Mouse (Mus musculus) MEL (cell line): ENCODE measurements around the gene Gnaq.

ENCODE experiments used
- BHLHE40 ChIP-seq: IDR thresholded peaks from 2 replicates; pipeline ENCODE4 v1.6.1; 2012; ENCODE audit warnings: low read depth, mild to moderate bottlenecking, inconsistent platforms, low read length, improper control_type of control experiment, borderline replicate concordance
- CHD2 ChIP-seq: IDR thresholded peaks from 2 replicates; pipeline ENCODE4 v1.6.1; 2011; ENCODE audit warnings: low read length, improper control_type of control experiment
- CTCF ChIP-seq, 3 experiments: IDR thresholded peaks in 2 of 3; conservative IDR thresholded peaks in 1 of 3; 2 replicates each; pipeline ENCODE4 v1.5.1; 2011 to 2012; ENCODE audit warnings: low read length in 3 of 3, low read depth in 2 of 3, mild to moderate bottlenecking in 2 of 3, improper control_type of control experiment in 1 of 3, inconsistent platforms in 1 of 3, mixed read lengths in 1 of 3, moderate library complexity in 1 of 3; ENCODE audit not compliant: control insufficient read depth in 1 of 3, insufficient read depth in 1 of 3, poor library complexity in 1 of 3, severe bottlenecking in 1 of 3
- EP300 ChIP-seq, 2 experiments: IDR thresholded peaks; 2 replicates each; pipeline ENCODE4 v1.6.1; 2011; ENCODE audit warnings: improper control_type of control experiment in 2 of 2, low read length in 2 of 2, low read depth in 1 of 2, mild to moderate bottlenecking in 1 of 2
- GATA1 ChIP-seq: IDR thresholded peaks from 2 replicates; pipeline ENCODE4 v1.6.1; 2011; ENCODE audit warnings: low read depth, low read length, improper control_type of control experiment
- KAT2A ChIP-seq: conservative IDR thresholded peaks from 2 replicates; pipeline ENCODE4 v1.6.1; 2012; ENCODE audit warnings: low read depth, low read length, improper control_type of control experiment, inconsistent platforms
- MAFK ChIP-seq: IDR thresholded peaks from 2 replicates; pipeline ENCODE4 v1.6.1; 2011; ENCODE audit warnings: low read depth, mild to moderate bottlenecking, low read length, improper control_type of control experiment, borderline replicate concordance
- MEF2A ChIP-seq: IDR thresholded peaks from 2 replicates; pipeline ENCODE4 v1.6.1; 2014; ENCODE audit warnings: low read depth, mild to moderate bottlenecking, inconsistent platforms, low read length, improper control_type of control experiment; ENCODE audit not compliant: poor library complexity, insufficient replicate concordance, severe bottlenecking; ENCODE audit errors: extremely low read depth
- POLR2A ChIP-seq, 2 experiments: IDR thresholded peaks; 2 replicates each; pipeline ENCODE4 v1.6.1; 2011 to 2012; ENCODE audit warnings: low read length in 2 of 2, mild to moderate bottlenecking in 2 of 2, control low read depth in 1 of 2, improper control_type of control experiment in 1 of 2, low read depth in 1 of 2, moderate library complexity in 1 of 2; ENCODE audit not compliant: control insufficient read depth in 1 of 2, insufficient read depth in 1 of 2, poor library complexity in 1 of 2
- SIN3A ChIP-seq: IDR thresholded peaks from 2 replicates; pipeline ENCODE4 v1.6.1; 2012; ENCODE audit warnings: low read length, improper control_type of control experiment, inconsistent platforms
- ZC3H11A ChIP-seq: IDR thresholded peaks from 2 replicates; pipeline ENCODE4 v1.6.1; 2012; ENCODE audit warnings: low read depth, mild to moderate bottlenecking, inconsistent platforms, low read length, improper control_type of control experiment

- TF ChIP-seq GATA1: no peak
- no peak for TF ChIP-seq CTCF (IDR thresholded peaks at IDR 0.05 in 2 of 3, conservative IDR thresholded peaks at IDR 0.05 in 1 of 3; ENCODE audit: control insufficient read depth in 1 of 3, insufficient read depth in 1 of 3, low read depth in 2 of 3, low read length in 3 of 3, poor library complexity in 1 of 3, severe bottlenecking in 1 of 3)
- TF ChIP-seq MEF2A: no peak
- no peak for TF ChIP-seq POLR2A (IDR thresholded peaks at IDR 0.05; ENCODE audit: control insufficient read depth in 1 of 2, insufficient read depth in 1 of 2, low read depth in 1 of 2, low read length in 2 of 2, poor library complexity in 1 of 2)
- no peak for TF ChIP-seq CHD2
- no peak for TF ChIP-seq ZC3H11A
- TF ChIP-seq KAT2A: no peak
- no peak for TF ChIP-seq EP300 (IDR thresholded peaks at IDR 0.05; ENCODE audit: low read depth in 1 of 2, low read length in 2 of 2)
- no peak for TF ChIP-seq SIN3A
- TF ChIP-seq BHLHE40: no peak
- TF ChIP-seq MAFK: no peak
These were observed 181.7 kb downstream of the Gnaq start for GRCm38 (mm10) chr19:16314295-16314821.
